Mouse (Mus musculus) olfactory bulb, adult 2 months (tissue): ENCODE results near the gene Ntrk3. TPM values are rescaled to one million over a fixed set of nuclear protein-coding genes. Genes with fewer than 3 reads are reported as not detected.

ENCODE experiments used
- H3K27ac ChIP-seq: fragments of 200-500 bp; 2 replicates; pipeline ENCODE4 v1.5.1; 2012; ENCODE audit warnings: low read depth, low read length; ENCODE audit not compliant: insufficient read depth
- H3K4me1 ChIP-seq: fragments of 200-500 bp; 2 replicates; pipeline ENCODE4 v1.6.1; 2012; ENCODE audit warnings: low read length; ENCODE audit not compliant: control insufficient read depth, insufficient read depth
- H3K4me3 ChIP-seq: fragments of 200-500 bp; 2 replicates; pipeline ENCODE4 v1.5.1; 2012; ENCODE audit warnings: mild to moderate bottlenecking, low read depth, low read length, moderate library complexity; ENCODE audit not compliant: insufficient read depth
- CTCF ChIP-seq: fragments of 200-500 bp; IDR thresholded peaks from 2 replicates; pipeline ENCODE4 v1.5.1; 2012; ENCODE audit warnings: low read depth, mild to moderate bottlenecking, low read length, moderate library complexity; ENCODE audit not compliant: insufficient read depth
- POLR2A ChIP-seq: fragments of 200-500 bp; IDR thresholded peaks from 2 replicates; pipeline ENCODE4 v1.6.1; 2012; ENCODE audit warnings: mild to moderate bottlenecking, low read depth, low read length, moderate library complexity; ENCODE audit not compliant: insufficient read depth
- WGBS: fragments of 180-500 bp; shearing (Covaris S2); methylation state at CpG from one replicate; pipeline ENCODE4 v1.1.7; 2018; 5-methylcytosine and 5-hydroxymethylcytosine counted together
- polyA plus RNA-seq: library from polyadenylated mRNA; stranded (reverse); fragments of >200 nt; gene quantifications from 2 replicates; pipeline ENCODE4 v1.2.4, GENCODE M21; 2012; ENCODE audit warnings: low replicate concordance; ENCODE audit not compliant: missing spikeins, insufficient read depth, insufficient read length

The Ntrk3 gene
- polyA plus RNA-seq, 1 experiment, result 50.1 TPM

DNA sequence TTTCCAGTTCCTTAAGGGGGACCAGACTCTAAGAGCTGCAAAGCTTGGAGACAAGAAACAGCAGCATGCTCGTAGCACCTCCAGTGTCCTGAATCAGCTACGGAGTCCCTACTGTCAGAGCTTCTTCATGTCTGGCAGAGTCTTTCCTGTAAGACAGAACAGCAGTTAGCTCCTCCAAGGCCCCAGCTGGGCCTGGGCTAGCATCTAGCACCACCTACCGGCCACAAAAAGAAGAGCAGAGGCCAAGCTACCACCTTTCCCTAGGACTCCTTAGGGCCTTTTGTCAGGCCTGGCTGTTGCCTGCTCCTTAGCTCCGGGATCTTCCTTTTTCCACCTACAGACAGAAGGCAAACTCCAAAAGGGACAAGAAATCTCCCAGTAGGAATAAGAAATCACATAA lies 141.9 kb downstream of the Ntrk3 start:
- H3K4me3 ChIP-seq, result no peak overlapping the region
- H3K4me1 ChIP-seq, result peaks cover 20% of the 10 kb centered on the region
- no peak overlapping the region for H3K27ac ChIP-seq
- TF ChIP-seq POLR2A (no peak), CTCF (peak; percentile 85)
- WGBS, result 6% methylated on average over 4 of the region's 4 CpGs

- WGBS, result 93% methylated on average over 4 of the region's 4 CpGs
- Histone ChIP-seq H3K27ac (no peak overlapping the region), H3K4me3 (no peak overlapping the region), H3K4me1 (peaks cover 17% of the 10 kb centered on the region)
- TF ChIP-seq POLR2A (no peak), CTCF (no peak)
Measured at GRCm38 (mm10) chr7:78592948-78593347, 144.9 kb downstream of the Ntrk3 start.

DNA sequence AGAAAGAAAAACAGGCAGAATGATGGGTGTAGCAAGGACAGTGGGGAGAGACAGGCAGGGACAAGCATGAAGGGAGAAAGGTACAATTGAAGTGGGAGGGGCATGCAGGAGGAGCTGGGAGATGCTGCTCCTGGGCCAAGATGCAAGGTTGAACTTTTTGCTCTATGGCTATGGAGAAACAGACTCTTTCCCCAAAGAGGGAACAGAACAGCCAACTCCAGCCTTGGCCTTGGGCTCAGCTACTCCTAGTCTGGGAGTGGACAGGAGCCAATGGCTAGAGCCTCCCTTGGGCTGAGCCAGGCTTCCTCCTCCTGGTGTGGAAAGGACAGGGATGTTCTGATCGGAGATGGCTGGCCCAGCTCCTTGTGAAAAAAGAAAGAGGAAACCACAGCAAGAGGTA lies 145.6 kb downstream of the Ntrk3 start:
- no peak for TF ChIP-seq POLR2A
- no peak for TF ChIP-seq CTCF
- Histone ChIP-seq H3K4me3 (no peak overlapping the region), H3K4me1 (peaks cover 9% of the 10 kb centered on the region), H3K27ac (no peak overlapping the region)
- WGBS, result 83% methylated on average over 1 of the region's 1 CpGs

GRCm38 (mm10) chr7:78589766-78590165 lies 148.0 kb downstream of the Ntrk3 start:
- WGBS, result 72% methylated on average over 7 of the region's 7 CpGs
- no peak overlapping the region for H3K27ac ChIP-seq
- no peak overlapping the region for H3K4me3 ChIP-seq
- no peak for TF ChIP-seq POLR2A
- TF ChIP-seq CTCF, result no peak
- H3K4me1 ChIP-seq, result peaks cover 10% of the 10 kb centered on the region

DNA sequence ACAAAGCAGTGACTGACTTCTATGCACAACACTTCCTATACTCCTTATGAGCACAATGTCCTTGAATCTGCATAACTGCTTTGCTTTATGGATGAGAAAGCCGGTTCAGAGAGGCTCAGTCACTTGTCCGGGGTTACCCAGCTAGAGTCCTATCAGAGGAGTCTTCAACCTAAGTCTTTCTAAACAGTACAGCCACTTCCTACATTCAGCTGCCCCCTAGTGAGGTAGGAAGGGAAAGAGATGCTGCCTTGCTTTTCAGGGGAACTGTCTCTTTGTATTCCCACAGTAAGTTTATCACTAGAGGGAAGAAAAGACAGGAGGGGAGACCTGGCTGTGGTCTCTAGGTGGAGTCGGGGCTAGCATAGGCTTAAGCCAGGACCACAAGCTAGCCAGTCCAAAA lies 151.0 kb downstream of the Ntrk3 start:
- H3K4me1 ChIP-seq, result peaks cover 17% of the 10 kb centered on the region
- 42% methylated on average over 3 of the region's 3 CpGs for WGBS
- H3K27ac ChIP-seq, result no peak overlapping the region
- TF ChIP-seq POLR2A, result no peak
- no peak for TF ChIP-seq CTCF
- H3K4me3 ChIP-seq, result no peak overlapping the region

GRCm38 (mm10) chr7:78585960-78586359 lies 151.9 kb downstream of the Ntrk3 start:
- WGBS, result 34% methylated on average over 7 of the region's 7 CpGs
- no peak overlapping the region for H3K4me3 ChIP-seq
- peaks cover 17% of the 10 kb centered on the region for H3K4me1 ChIP-seq
- H3K27ac ChIP-seq, result no peak overlapping the region
- no peak for TF ChIP-seq CTCF
- no peak for TF ChIP-seq POLR2A

GRCm38 (mm10) chr7:78584936-78585335 lies 152.9 kb downstream of the Ntrk3 start:
- Histone ChIP-seq H3K27ac (no peak overlapping the region), H3K4me1 (peaks cover 17% of the 10 kb centered on the region), H3K4me3 (no peak overlapping the region)
- 94% methylated on average over 2 of the region's 2 CpGs for WGBS
- no peak for TF ChIP-seq POLR2A
- TF ChIP-seq CTCF, result no peak

DNA sequence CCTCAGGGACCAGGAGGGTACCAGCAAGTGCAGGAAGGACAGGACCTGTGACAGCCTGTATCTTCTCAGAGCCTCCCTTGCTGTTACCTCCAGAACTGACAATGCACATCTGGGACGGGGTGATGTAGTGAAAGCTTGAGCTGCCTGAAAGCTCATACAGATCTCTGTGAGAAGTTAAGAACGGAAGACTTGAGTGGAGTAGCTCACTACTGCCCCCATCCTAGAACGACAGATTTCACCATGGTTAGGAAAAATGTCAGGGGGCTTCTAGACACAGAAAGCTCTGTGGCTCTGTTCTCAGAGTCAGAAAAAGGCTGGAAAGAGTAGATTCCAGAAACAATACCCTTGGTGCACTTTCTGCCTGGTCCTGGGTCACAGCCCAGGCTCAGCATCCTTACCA lies 153.3 kb downstream of the Ntrk3 start:
- H3K4me1 ChIP-seq, result peaks cover 18% of the 10 kb centered on the region
- WGBS, result 18% methylated on average over 3 of the region's 3 CpGs

GRCm38 (mm10) chr7:78583678-78584077 lies 154.1 kb downstream of the Ntrk3 start:
- H3K4me3 ChIP-seq, result no peak overlapping the region

More for the DNA sequence above, 153.3 kb downstream of the Ntrk3 start:
- Histone ChIP-seq H3K4me3 (no peak overlapping the region), H3K27ac (no peak overlapping the region)
- TF ChIP-seq CTCF (no peak), POLR2A (no peak)

GRCm38 (mm10) chr7:78581341-78581740 lies 156.5 kb downstream of the Ntrk3 start:
- H3K27ac ChIP-seq, result no peak overlapping the region
- H3K4me1 ChIP-seq, result peaks cover 33% of the 10 kb centered on the region
- WGBS, result 63% methylated on average over 1 of the region's 1 CpGs
- no peak overlapping the region for H3K4me3 ChIP-seq
- TF ChIP-seq CTCF (no peak), POLR2A (no peak)

More at GRCm38 (mm10) chr7:78583678-78584077, 154.1 kb downstream of the Ntrk3 start:
- peaks cover 24% of the 10 kb centered on the region for H3K4me1 ChIP-seq
- 42% methylated on average over 6 of the region's 6 CpGs for WGBS
- no peak overlapping the region for H3K27ac ChIP-seq
- TF ChIP-seq CTCF (no peak), POLR2A (no peak)

GRCm38 (mm10) chr7:78579461-78580234 lies 158.2 kb downstream of the Ntrk3 start:
- peaks cover 37% of the 10 kb centered on the region for H3K4me1 ChIP-seq

More at GRCm38 (mm10) chr7:78579461-78580234, 158.2 kb downstream of the Ntrk3 start:
- WGBS, result 8% methylated on average over 13 of the region's 13 CpGs
- no peak for TF ChIP-seq CTCF
- no peak for TF ChIP-seq POLR2A
- Histone ChIP-seq H3K4me3 (peak overlapping the region; percentile 65), H3K27ac (no peak overlapping the region)
